Mouse (Mus musculus) kidney, postnatal 0 days (tissue): ENCODE results near the gene Rps6ka5. TPM values are rescaled to one million over a fixed set of nuclear protein-coding genes. Genes with fewer than 3 reads are reported as not detected.

Source experiments
- ATAC-seq: fragments of 200-750 bp; cut with Nextera tagmentation; replicated peaks from 2 replicates; pipeline ENCODE4 v1.8.0; 2017; ENCODE audit warnings: low read depth, moderate number of reproducible peaks, moderate TSS enrichment, moderate library complexity; ENCODE audit not compliant: low FRiP score
- DNase-seq: peaks from one replicate; pipeline ENCODE4 v3.0.0-alpha.2; 2016; ENCODE audit warnings: low spot score
- H3K27ac ChIP-seq: fragments of 300-500 bp; sonication (generic); 2 replicates; pipeline ENCODE4 v1.5.1; 2014; ENCODE audit warnings: mild to moderate bottlenecking
- H3K27me3 ChIP-seq: fragments of 300-500 bp; sonication (generic); 2 replicates; pipeline ENCODE4 v1.6.1; 2014; ENCODE audit warnings: low read length, mixed read lengths; ENCODE audit not compliant: insufficient read depth
- H3K36me3 ChIP-seq: fragments of 300-500 bp; sonication (generic); 2 replicates; pipeline ENCODE4 v1.6.1; 2014; ENCODE audit warnings: low read length, mixed read lengths; ENCODE audit not compliant: insufficient read depth
- H3K4me1 ChIP-seq: fragments of 300-500 bp; sonication (generic); replicated peaks from 2 replicates; pipeline ENCODE4 v1.6.1; 2014; ENCODE audit warnings: antibody characterized with exemption, low read length, mixed read lengths; ENCODE audit not compliant: insufficient read depth
- H3K4me2 ChIP-seq: fragments of 300-500 bp; sonication (generic); 2 replicates; pipeline ENCODE4 v1.6.1; 2014; ENCODE audit warnings: mild to moderate bottlenecking, low read length, moderate library complexity, mixed read lengths
- H3K4me3 ChIP-seq: fragments of 300-500 bp; sonication (generic); replicated peaks from 2 replicates; pipeline ENCODE4 v1.5.1; 2014; ENCODE audit warnings: low read depth, low read length
- H3K9ac ChIP-seq: fragments of 300-500 bp; sonication (generic); 2 replicates; pipeline ENCODE4 v1.6.1; 2014; ENCODE audit warnings: low read depth, low read length
- H3K9me3 ChIP-seq: fragments of 300-500 bp; sonication (generic); replicated peaks from 2 replicates; pipeline ENCODE4 v1.6.1; 2016; ENCODE audit warnings: low read length, inconsistent platforms, mixed read lengths
- CTCF ChIP-seq: IDR thresholded peaks from 2 replicates; pipeline ENCODE4 v1.5.1; 2016; ENCODE audit warnings: antibody characterized with exemption, low read depth, mild to moderate bottlenecking, moderate library complexity
- WGBS: fragments of 180-500 bp; shearing (Covaris S2); extraction: QIAGEN DNeasy Blood & Tissue Kit; methylation state at CpG from one replicate; pipeline ENCODE4 v1.1.7; 2014; 5-methylcytosine and 5-hydroxymethylcytosine counted together
- polyA plus RNA-seq: library from polyadenylated mRNA; unstranded; fragments of >200 nt; fragmentation: Nextera tagmentation; extraction: Ambion mirVana; gene quantifications from 2 replicates; pipeline ENCODE4 v1.2.1, GENCODE M21; 2015

Rps6ka5 gene
- polyA plus RNA-seq, 1 experiment from 2014 or later: 3.8 TPM

DNA sequence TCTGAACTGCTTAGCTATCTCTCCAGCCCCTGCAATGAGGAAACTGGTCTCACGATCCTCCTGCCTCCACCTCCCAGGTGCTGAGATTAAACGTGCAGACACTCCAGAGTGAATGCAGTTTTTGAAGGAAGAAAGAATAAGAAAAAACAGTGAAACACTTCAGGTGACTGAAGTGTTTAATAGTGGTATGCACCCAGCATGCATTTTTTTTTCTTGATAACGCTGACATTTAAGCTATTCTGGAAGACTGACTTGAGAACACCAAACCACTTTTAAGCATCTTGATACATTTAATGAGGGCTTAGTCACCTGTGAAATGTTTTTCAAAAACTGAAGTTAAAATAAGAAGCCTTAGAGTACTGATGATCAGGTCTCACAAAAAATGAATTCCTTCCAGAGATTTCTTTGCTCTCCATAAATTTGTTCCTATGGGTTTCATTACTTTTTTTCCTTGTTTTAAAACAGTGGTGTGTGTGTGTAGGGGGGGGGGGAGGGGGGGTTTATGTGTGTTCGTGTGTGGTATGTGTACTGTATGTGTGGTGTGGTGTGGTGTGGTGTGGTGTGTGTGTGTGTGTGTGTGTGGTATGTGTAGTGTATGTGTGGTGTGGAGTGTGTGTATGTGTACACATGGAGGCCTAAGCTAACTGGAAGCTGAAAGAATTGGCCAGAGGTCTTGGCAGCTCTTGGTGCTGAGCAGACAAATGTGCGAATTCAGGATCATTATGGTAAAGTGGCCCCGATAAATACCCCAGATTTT is 183.2 kb downstream of the Rps6ka5 start:
- no peak for DNase-seq
- no peak for TF ChIP-seq CTCF
- Histone ChIP-seq H3K4me1 (peaks cover 2% of the 10 kb centered on the region; the same call in 1 of the 2 replicates), H3K4me3 (no peak overlapping the region), H3K9ac (no peak overlapping the region), H3K4me2 (no peak overlapping the region), H3K9me3 (no peaks in the 10 kb centered on the region), H3K27me3 (no peaks in the 10 kb centered on the region), H3K36me3 (no peaks in the 10 kb centered on the region), H3K27ac (no peak overlapping the region)
- 80% methylated on average over 6 of the region's 6 CpGs for WGBS
- ATAC-seq: no peak

DNA sequence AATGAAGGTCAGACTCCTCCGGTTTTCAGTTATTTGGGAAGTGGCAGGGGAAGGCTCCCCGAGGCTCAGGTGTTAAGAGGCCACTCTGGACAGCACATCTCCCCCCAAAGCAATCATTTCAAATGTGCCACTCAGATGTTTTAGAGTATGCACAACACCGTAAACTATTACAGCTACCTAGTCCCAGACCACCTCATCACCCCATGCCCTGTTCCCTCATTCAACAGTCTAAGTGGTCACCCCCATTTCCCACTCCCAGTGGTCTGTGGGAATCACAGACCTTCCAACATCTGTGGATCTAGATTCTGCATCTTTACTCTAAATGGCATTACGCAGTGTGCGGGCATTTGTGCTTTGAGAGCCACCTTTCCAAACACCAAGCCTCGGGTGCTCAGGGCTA is 184.3 kb downstream of the Rps6ka5 start:
- no peak for TF ChIP-seq CTCF
- H3K27ac ChIP-seq: no peak overlapping the region
- H3K27me3 ChIP-seq: no peaks in the 10 kb centered on the region
- no peaks in the 10 kb centered on the region for H3K36me3 ChIP-seq
- no peak overlapping the region for H3K4me3 ChIP-seq
- H3K9ac ChIP-seq: no peak overlapping the region
- 83% methylated on average over 6 of the region's 6 CpGs for whole genome bisulfite sequencing
- no peak for ATAC-seq
- H3K4me1 ChIP-seq: peaks cover 5% of the 10 kb centered on the region; the same call in 1 of the 2 replicates
- no peak overlapping the region for H3K4me2 ChIP-seq
- no peaks in the 10 kb centered on the region for H3K9me3 ChIP-seq
- no peak for DNase-seq

DNA sequence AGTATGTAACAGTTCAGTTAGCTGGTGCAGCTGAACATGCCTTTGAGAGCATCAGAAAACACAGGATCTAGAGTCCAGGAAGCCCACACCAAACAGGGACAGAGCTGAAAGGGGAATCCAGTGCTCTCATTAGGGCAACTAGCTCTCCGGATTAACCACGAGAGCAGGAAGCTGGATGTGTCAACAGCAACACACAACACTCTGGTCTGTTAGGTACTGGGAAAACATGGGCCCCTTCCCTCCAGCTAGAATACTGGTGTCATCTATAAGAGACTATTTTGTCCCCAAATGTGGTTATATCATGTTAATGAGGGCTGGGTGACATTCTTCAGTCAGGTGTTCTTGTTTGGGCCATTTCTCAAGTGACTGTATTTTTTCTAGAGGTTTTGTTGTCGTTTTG is 184.7 kb downstream of the Rps6ka5 start:
- 40% methylated on average over 3 of the region's 3 CpGs for WGBS
- TF ChIP-seq CTCF: no peak
- Histone ChIP-seq H3K27me3 (no peaks in the 10 kb centered on the region), H3K9ac (no peak overlapping the region), H3K36me3 (no peaks in the 10 kb centered on the region), H3K4me2 (no peak overlapping the region), H3K4me3 (no peak overlapping the region), H3K9me3 (no peaks in the 10 kb centered on the region), H3K4me1 (peaks cover 5% of the 10 kb centered on the region; the same call in 1 of the 2 replicates), H3K27ac (no peak overlapping the region)
- DNase-seq (no peak), ATAC-seq (no peak)

DNA sequence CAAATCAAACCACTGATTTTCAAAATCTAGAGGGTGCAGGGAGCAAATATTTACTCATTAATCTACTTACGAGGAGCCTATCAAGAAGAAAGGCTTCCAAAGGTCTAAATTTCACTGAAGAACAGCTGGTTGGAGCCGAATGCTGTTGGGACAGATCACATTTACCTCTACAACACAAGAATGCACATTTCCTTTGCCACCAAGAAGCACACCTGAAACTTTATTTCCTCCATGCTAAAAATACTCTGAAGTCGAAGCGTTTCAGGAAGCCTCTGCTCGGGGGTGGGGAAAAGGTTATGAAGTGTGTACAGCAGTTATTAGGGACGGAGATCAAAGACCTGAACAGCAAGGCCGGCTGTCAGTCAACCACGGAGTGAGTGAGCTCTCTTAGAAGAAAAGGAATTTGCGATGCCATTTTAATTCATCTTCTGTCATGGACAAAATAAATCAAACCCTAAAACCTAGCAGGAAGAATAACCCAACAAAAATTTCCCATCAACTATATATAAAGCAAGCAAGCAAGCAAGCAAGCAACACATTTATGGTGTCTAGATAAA is 187.5 kb downstream of the Rps6ka5 start:
- no peak overlapping the region for H3K4me3 ChIP-seq
- H3K27ac ChIP-seq: peak overlapping the region; percentile 8; the same call in 1 of the 2 replicates
- H3K9me3 ChIP-seq: no peaks in the 10 kb centered on the region
- no peak for ATAC-seq
- H3K9ac ChIP-seq: no peak overlapping the region
- H3K4me1 ChIP-seq: peaks cover 5% of the 10 kb centered on the region; the same call in 1 of the 2 replicates
- no peak for TF ChIP-seq CTCF
- peak; percentile 31 for DNase-seq
- H3K4me2 ChIP-seq: no peak overlapping the region
- 10% methylated on average over 9 of the region's 9 CpGs for WGBS
- no peaks in the 10 kb centered on the region for H3K36me3 ChIP-seq
- H3K27me3 ChIP-seq: no peaks in the 10 kb centered on the region

DNA sequence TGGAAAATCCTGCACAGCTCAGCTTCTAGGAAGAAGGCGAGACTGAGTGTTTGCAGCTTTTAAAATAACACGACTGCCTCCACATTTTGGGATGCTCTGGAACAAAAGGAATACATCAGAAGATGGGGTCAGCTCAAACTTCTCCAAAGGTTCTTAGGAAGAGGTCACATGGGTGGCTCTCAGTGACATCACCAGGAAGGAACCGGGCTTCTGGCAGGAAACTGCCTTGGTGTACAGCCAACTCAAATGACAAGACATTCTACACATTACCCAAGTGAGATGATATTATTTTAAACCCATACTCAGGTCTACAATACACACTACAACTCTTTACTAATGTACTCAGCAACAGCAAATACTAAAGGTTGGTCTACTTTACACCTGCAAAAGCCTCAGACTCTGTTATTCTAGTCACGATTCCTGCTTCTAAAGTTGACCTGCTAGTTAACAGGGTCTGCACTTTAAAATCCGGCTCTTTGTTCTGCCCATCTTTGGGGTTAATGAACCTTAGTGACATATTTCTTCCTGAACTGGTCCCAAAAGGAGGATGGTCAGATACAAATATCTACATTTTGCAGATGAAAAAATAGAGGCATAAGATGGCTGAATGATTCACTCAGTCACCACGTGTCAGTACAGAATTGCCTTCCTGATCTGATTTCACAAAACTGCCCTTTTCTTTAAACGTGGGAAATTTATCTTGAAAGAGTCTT is 188.2 kb downstream of the Rps6ka5 start:
- no peaks in the 10 kb centered on the region for H3K9me3 ChIP-seq
- no peaks in the 10 kb centered on the region for H3K36me3 ChIP-seq
- ATAC-seq: no peak
- peaks cover 5% of the 10 kb centered on the region; the same call in 1 of the 2 replicates for H3K4me1 ChIP-seq
- no peak for TF ChIP-seq CTCF
- peak; percentile 80 for DNase-seq
- H3K4me3 ChIP-seq: no peak overlapping the region
- peak overlapping the region; percentile 8 for H3K27ac ChIP-seq
- H3K27me3 ChIP-seq: no peaks in the 10 kb centered on the region
- H3K4me2 ChIP-seq: no peak overlapping the region
- WGBS: 20% methylated on average over 7 of the region's 7 CpGs
- H3K9ac ChIP-seq: no peak overlapping the region

DNA sequence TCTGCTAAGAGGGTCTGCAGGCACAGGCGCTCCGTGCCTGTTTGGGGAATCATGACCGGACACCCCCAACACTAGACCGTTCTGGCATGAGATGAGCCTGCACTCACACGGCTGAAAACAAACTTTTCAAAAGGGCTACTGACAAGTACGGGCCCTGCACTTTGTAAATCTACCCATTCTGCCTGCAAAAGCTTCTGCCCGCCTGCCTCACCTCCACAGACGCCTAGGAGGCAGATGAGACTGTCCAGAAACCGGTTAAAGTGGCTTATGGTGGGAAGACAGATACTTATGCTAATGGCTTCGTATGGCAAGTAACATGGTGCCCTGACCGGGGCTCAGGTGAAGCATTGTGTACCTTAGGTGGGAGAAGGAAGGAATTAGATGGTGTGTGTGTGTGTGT is 189.7 kb downstream of the Rps6ka5 start:
- Histone ChIP-seq H3K27me3 (no peaks in the 10 kb centered on the region), H3K27ac (no peak overlapping the region), H3K9me3 (no peaks in the 10 kb centered on the region), H3K4me2 (no peak overlapping the region), H3K9ac (no peak overlapping the region), H3K4me3 (no peak overlapping the region), H3K36me3 (no peaks in the 10 kb centered on the region), H3K4me1 (peaks cover 5% of the 10 kb centered on the region; the same call in 1 of the 2 replicates)
- no peak for TF ChIP-seq CTCF
- ATAC-seq (no peak), DNase-seq (no peak)
- 87% methylated on average over 11 of the region's 11 CpGs for WGBS
